Mouse (Mus musculus): ENCODE measurements around the gene Arpc2.

Arpc2 gene

GRCm38 (mm10) chr1:74229942-74230341 lies 5.9 kb upstream of the Arpc2 start:
- Histone ChIP-seq H3K36me3 (ENCODE audit: insufficient read depth, low read length) (no peaks in the 10 kb centered on the region), H3K4me3 (replicated peaks; ENCODE audit: low read length) (no peak overlapping the region), H3K4me1 (replicated peaks; ENCODE audit: low read depth, low read length) (peaks cover under 1% of the 10 kb centered on the region), H3K9me3 (ENCODE audit: low read length) (0 out of 2 replicates have a peak, but pooled peaks cover 5% of the 10 kb centered on the region), H3K27me3 (ENCODE audit: insufficient read depth, low read length) (no peaks in the 10 kb centered on the region; the same call in 1 of the 2 replicates)
- TF ChIP-seq POU5F1 (IDR thresholded peaks at IDR 0.05; ENCODE audit: borderline replicate concordance, low read length) (no peak), NANOG (IDR thresholded peaks at IDR 0.05; ENCODE audit: borderline replicate concordance, low read length) (no peak), CTCF (conservative IDR thresholded peaks at IDR 0.05; ENCODE audit: low read length) (no peak)

DNA sequence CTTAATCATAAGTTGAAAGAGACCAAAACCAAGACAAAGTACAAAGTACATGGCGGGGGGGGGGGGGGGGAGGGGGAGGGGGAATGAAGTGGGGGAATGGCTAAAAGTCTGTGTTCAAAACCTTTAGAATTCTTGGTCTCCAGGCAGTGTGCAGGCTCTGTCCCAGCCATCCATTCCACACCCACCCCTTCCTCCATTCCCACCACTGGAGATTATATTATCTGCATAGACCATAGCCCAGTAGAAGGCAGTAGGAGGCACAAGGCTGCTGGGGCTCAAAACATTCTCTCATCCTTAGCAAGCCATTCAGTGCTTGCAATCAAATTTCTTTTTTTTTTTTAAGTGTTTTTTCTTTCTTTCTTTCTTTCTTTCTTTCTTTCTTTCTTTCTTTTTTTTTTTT lies 4.9 kb upstream of the Arpc2 start:
- 0 out of 2 replicates have a peak, but pooled peaks cover 5% of the 10 kb centered on the region for H3K9me3 ChIP-seq (ENCODE audit: low read length)
- H3K27me3 ChIP-seq (ENCODE audit: insufficient read depth, low read length): no peaks in the 10 kb centered on the region; the same call in 1 of the 2 replicates
- TF ChIP-seq CTCF (conservative IDR thresholded peaks at IDR 0.05; ENCODE audit: low read length): no peak
- no peak for TF ChIP-seq NANOG (IDR thresholded peaks at IDR 0.05; ENCODE audit: borderline replicate concordance, low read length)
- TF ChIP-seq POU5F1 (IDR thresholded peaks at IDR 0.05; ENCODE audit: borderline replicate concordance, low read length): no peak
- H3K36me3 ChIP-seq (ENCODE audit: insufficient read depth, low read length): no peaks in the 10 kb centered on the region
- H3K4me1 ChIP-seq (replicated peaks; ENCODE audit: low read depth, low read length): peaks cover 11% of the 10 kb centered on the region
- no peak overlapping the region for H3K4me3 ChIP-seq (replicated peaks; ENCODE audit: low read length)

DNA sequence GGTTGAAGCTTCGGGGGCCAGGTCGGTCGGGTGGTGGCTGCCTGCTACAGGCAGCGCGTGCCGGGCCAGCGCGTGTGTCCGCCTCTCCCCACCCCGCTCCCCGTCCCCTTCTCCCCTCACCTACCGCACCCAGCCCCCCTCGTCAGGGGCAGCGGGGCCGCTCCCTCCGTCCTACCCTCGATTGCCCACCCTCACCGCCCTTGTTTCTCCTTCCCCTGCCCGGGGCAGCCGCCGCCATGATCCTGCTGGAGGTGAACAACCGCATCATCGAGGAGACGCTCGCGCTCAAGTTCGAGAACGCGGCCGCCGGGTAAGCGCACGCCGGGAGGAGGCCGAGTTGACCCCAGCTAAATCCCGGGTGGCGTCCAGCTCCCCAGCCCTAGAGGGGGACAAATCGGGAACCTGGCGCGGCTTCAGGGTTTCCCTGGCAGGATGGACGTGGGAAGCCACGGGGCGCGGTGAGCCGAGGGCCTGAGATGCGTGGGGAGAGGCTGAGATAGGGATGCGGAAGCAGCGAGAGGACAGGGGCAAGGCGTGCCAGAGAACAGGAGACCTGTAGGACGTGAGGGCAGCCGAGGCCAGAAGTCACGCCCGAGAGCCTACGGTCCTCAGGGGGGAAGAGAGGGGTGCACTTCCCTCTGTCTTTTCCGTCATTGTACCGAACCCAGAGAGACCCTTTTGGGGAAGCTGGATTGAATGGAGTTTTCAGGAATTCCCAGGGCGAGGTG lies 870 bp downstream of the Arpc2 start:
- TF ChIP-seq POU5F1 (IDR thresholded peaks at IDR 0.05; ENCODE audit: borderline replicate concordance, low read length) (no peak), CTCF (conservative IDR thresholded peaks at IDR 0.05; ENCODE audit: low read length) (no peak), NANOG (IDR thresholded peaks at IDR 0.05; ENCODE audit: borderline replicate concordance, low read length) (no peak)
- H3K27me3 ChIP-seq (ENCODE audit: insufficient read depth, low read length): no peaks in the 10 kb centered on the region
- peak overlapping the region; percentile 99 for H3K4me3 ChIP-seq (replicated peaks; ENCODE audit: low read length)
- H3K4me1 ChIP-seq (replicated peaks; ENCODE audit: low read depth, low read length): peaks cover 53% of the 10 kb centered on the region
- peaks cover 27% of the 10 kb centered on the region for H3K36me3 ChIP-seq (ENCODE audit: insufficient read depth, low read length)
- H3K9me3 ChIP-seq (ENCODE audit: low read length): no peaks in the 10 kb centered on the region

DNA sequence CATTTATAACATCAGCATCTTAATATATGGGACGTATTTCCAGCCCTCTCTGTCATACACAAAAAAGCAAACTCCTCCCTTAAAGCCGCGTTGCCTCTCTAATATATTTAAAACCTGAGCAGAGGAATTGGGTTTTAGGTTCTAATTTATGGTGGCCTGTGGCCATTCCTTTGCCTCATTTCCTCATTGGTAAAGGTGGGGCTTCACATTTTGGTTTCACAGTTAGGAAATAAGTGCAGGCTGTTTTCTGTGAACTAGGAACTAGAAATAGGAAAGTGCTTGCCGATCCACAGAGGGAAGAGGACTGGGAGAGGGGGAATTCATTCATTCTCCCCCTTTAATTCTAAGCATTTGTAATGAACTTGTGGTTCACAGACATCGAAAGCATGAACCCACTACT lies 1.8 kb downstream of the Arpc2 start:
- peak overlapping the region; percentile 99 for H3K4me3 ChIP-seq (replicated peaks; ENCODE audit: low read length)
- H3K36me3 ChIP-seq (ENCODE audit: insufficient read depth, low read length): peaks cover 27% of the 10 kb centered on the region
- peaks cover 59% of the 10 kb centered on the region for H3K4me1 ChIP-seq (replicated peaks; ENCODE audit: low read depth, low read length)
- no peaks in the 10 kb centered on the region for H3K9me3 ChIP-seq (ENCODE audit: low read length)
- no peaks in the 10 kb centered on the region for H3K27me3 ChIP-seq (ENCODE audit: insufficient read depth, low read length)
- no peak for TF ChIP-seq NANOG (IDR thresholded peaks at IDR 0.05; ENCODE audit: borderline replicate concordance, low read length)
- no peak for TF ChIP-seq POU5F1 (IDR thresholded peaks at IDR 0.05; ENCODE audit: borderline replicate concordance, low read length)
- no peak for TF ChIP-seq CTCF (conservative IDR thresholded peaks at IDR 0.05; ENCODE audit: low read length)

- no peak for TF ChIP-seq POU5F1 (IDR thresholded peaks at IDR 0.05; ENCODE audit: borderline replicate concordance, low read length)
- no peak for TF ChIP-seq NANOG (IDR thresholded peaks at IDR 0.05; ENCODE audit: borderline replicate concordance, low read length)
- TF ChIP-seq CTCF (conservative IDR thresholded peaks at IDR 0.05; ENCODE audit: low read length): no peak
- H3K4me1 ChIP-seq (replicated peaks; ENCODE audit: low read depth, low read length): peaks cover 64% of the 10 kb centered on the region
- no peaks in the 10 kb centered on the region for H3K27me3 ChIP-seq (ENCODE audit: insufficient read depth, low read length)
Measured at GRCm38 (mm10) chr1:74238136-74238535, 2.3 kb downstream of the Arpc2 start.

GRCm38 (mm10) chr1:74239162-74239561 lies 3.3 kb downstream of the Arpc2 start:
- Histone ChIP-seq H3K9me3 (ENCODE audit: low read length) (no peaks in the 10 kb centered on the region), H3K4me3 (replicated peaks; ENCODE audit: low read length) (peak overlapping the region; percentile 32), H3K4me1 (replicated peaks; ENCODE audit: low read depth, low read length) (peaks cover 72% of the 10 kb centered on the region), H3K36me3 (ENCODE audit: insufficient read depth, low read length) (peaks cover 31% of the 10 kb centered on the region), H3K27me3 (ENCODE audit: insufficient read depth, low read length) (no peaks in the 10 kb centered on the region)
- TF ChIP-seq CTCF (conservative IDR thresholded peaks at IDR 0.05; ENCODE audit: low read length) (no peak), NANOG (IDR thresholded peaks at IDR 0.05; ENCODE audit: borderline replicate concordance, low read length) (no peak), POU5F1 (IDR thresholded peaks at IDR 0.05; ENCODE audit: borderline replicate concordance, low read length) (no peak)

More at GRCm38 (mm10) chr1:74238136-74238535, 2.3 kb downstream of the Arpc2 start:
- Histone ChIP-seq H3K9me3 (ENCODE audit: low read length) (no peaks in the 10 kb centered on the region), H3K36me3 (ENCODE audit: insufficient read depth, low read length) (peaks cover 30% of the 10 kb centered on the region), H3K4me3 (replicated peaks; ENCODE audit: low read length) (peak overlapping the region; percentile 99; the same call in 1 of the 2 replicates)

GRCm38 (mm10) chr1:74239618-74240017 lies 3.7 kb downstream of the Arpc2 start:
- Histone ChIP-seq H3K4me1 (replicated peaks; ENCODE audit: low read depth, low read length) (peaks cover 77% of the 10 kb centered on the region), H3K27me3 (ENCODE audit: insufficient read depth, low read length) (no peaks in the 10 kb centered on the region), H3K9me3 (ENCODE audit: low read length) (no peaks in the 10 kb centered on the region), H3K4me3 (replicated peaks; ENCODE audit: low read length) (peak overlapping the region; percentile 32), H3K36me3 (ENCODE audit: insufficient read depth, low read length) (peaks cover 31% of the 10 kb centered on the region)
- no peak for TF ChIP-seq NANOG (IDR thresholded peaks at IDR 0.05; ENCODE audit: borderline replicate concordance, low read length)
- no peak for TF ChIP-seq POU5F1 (IDR thresholded peaks at IDR 0.05; ENCODE audit: borderline replicate concordance, low read length)
- TF ChIP-seq CTCF (conservative IDR thresholded peaks at IDR 0.05; ENCODE audit: low read length): no peak

- H3K4me3 ChIP-seq (replicated peaks; ENCODE audit: low read length): no peak overlapping the region
- TF ChIP-seq POU5F1 (IDR thresholded peaks at IDR 0.05; ENCODE audit: borderline replicate concordance, low read length) (no peak), CTCF (conservative IDR thresholded peaks at IDR 0.05; ENCODE audit: low read length) (no peak), NANOG (IDR thresholded peaks at IDR 0.05; ENCODE audit: borderline replicate concordance, low read length) (no peak)
- H3K4me1 ChIP-seq (replicated peaks; ENCODE audit: low read depth, low read length): peaks cover 79% of the 10 kb centered on the region
- peaks cover 31% of the 10 kb centered on the region for H3K36me3 ChIP-seq (ENCODE audit: insufficient read depth, low read length)
- no peaks in the 10 kb centered on the region for H3K27me3 ChIP-seq (ENCODE audit: insufficient read depth, low read length)
- no peaks in the 10 kb centered on the region for H3K9me3 ChIP-seq (ENCODE audit: low read length)
Measured at GRCm38 (mm10) chr1:74240311-74240710, 4.4 kb downstream of the Arpc2 start.
